In the genomic region with DNA sequence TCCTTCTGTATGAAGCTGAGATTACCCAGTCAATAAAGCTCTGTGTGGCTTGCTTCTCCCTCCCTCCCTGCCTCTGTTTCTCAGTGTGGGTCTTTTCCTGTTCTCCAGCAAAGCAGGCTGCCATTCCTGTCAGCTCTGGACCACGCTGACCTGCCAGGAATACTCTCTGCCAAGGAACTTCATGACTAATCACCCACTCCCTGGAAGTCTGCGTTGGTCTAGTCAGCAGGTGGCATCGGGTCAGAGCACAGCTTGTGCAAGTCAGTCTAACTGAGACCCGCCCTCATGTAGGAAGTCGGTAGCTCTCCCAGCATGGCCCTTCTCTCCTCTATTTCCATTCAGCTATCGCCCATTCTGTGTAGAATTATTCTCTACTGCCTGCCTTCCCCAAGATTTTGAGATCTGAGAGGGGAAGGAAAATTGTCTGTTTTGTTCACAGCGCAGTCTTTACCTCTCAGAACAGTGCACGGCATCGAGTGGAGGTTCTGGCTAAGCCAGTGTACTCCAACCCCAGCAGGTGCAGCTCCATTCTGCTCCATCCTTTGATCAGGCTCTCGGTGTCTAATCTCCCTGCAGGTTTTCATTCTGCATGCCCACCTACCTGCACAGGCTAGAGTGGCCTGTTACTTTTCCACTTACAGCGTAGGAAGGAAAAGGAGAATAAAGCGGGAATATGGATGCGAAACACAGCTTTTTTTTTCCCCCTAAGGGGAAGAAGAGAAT, we compare ENCODE assay signal across 10 mouse cellular contexts.
A peak's percentile ranks its signal among the peaks of the same experiment; 100 is the strongest.
DNase-seq lines count a peak whose midpoint lies in the region; ATAC-seq lines count a peak whose summit lies in the region.
"Had no signal": no experiment of that assay in that cellular context is flagged by ENCODE, and none has a peak within 500 bp of the region (broad histone marks: within the 10 kb centered on the region; RNA-seq: fewer than 3 reads in every experiment).

No protein-coding gene starts in this region.

- no peak overlapping the region for H3K9ac ChIP-seq in intestine, embryonic 16.5 days (ENCODE audit: low read depth, low read length)

- no peak overlapping the region for H3K4me3 ChIP-seq in heart, embryonic 10.5 days
- H3K4me3 ChIP-seq in limb, embryonic 10.5 days, result no peak overlapping the region
- no peak overlapping the region for H3K4me3 ChIP-seq in intestine, embryonic 16.5 days (ENCODE audit: low read length)
- H3K4me3 ChIP-seq: megakaryocyte, embryonic 14.5 days had no signal

- H3K9me3 ChIP-seq in heart, embryonic 10.5 days, result no peaks in the 10 kb centered on the region
- H3K9me3 ChIP-seq in limb, embryonic 10.5 days (replicated peaks), result no peaks in the 10 kb centered on the region
- H3K9me3 ChIP-seq in intestine, embryonic 16.5 days (ENCODE audit: control insufficient read depth, low read length), result no peaks in the 10 kb centered on the region

- no peaks in the 10 kb centered on the region for H3K27me3 ChIP-seq in heart, embryonic 10.5 days (ENCODE audit: insufficient read depth, poor library complexity, severe bottlenecking)
- peaks cover 54% of the 10 kb centered on the region; the same call in 1 of the 2 replicates for H3K27me3 ChIP-seq in limb, embryonic 10.5 days (ENCODE audit: low read depth, poor library complexity, severe bottlenecking)
- no peaks in the 10 kb centered on the region for H3K27me3 ChIP-seq in intestine, embryonic 16.5 days (replicated peaks; ENCODE audit: control insufficient read depth, insufficient read depth, low read length)
- H3K27me3 ChIP-seq: megakaryocyte, embryonic 14.5 days had no signal

- H3K36me3 ChIP-seq in heart, embryonic 10.5 days, result no peaks in the 10 kb centered on the region
- no peaks in the 10 kb centered on the region for H3K36me3 ChIP-seq in limb, embryonic 10.5 days
- H3K36me3 ChIP-seq in intestine, embryonic 16.5 days (ENCODE audit: control insufficient read depth, insufficient read depth, low read length), result no peaks in the 10 kb centered on the region

- H3K4me1 ChIP-seq in heart, embryonic 10.5 days, result peaks cover 52% of the 10 kb centered on the region
- H3K4me1 ChIP-seq in limb, embryonic 10.5 days, result no peaks in the 10 kb centered on the region
- no peaks in the 10 kb centered on the region for H3K4me1 ChIP-seq in intestine, embryonic 16.5 days (ENCODE audit: control insufficient read depth, insufficient read depth, low read length)

- 62% methylated on average over 13 of the region's 13 CpGs for WGBS in heart, embryonic 10.5 days
- 70% methylated on average over 13 of the region's 13 CpGs for WGBS in limb, embryonic 10.5 days
- WGBS in intestine, embryonic 16.5 days, result 66% methylated on average over 13 of the region's 13 CpGs

- H3K4me2 ChIP-seq in intestine, embryonic 16.5 days (ENCODE audit: low read depth, low read length), result no peak overlapping the region

- no peak for ATAC-seq in intestine, embryonic 16.5 days

- DNase-seq in heart, adult 9 months (ENCODE audit: low spot score in 2 of 2), result peak; percentile 62 to 76
- DNase-seq in heart, embryonic 10.5 days (ENCODE audit: low spot score), result no peak
- DNase-seq in NIH3T3 (ENCODE audit: low read depth), result peak; percentile 90
- peak; percentile 74 for DNase-seq in cerebellum, adult 9-11 months
- DNase-seq in kidney, postnatal 14 days, result peak; percentile 65
- no peak for DNase-seq in spleen, postnatal 4 days (ENCODE audit: low spot score in 2 of 2)
- no peak for DNase-seq in limb, embryonic 10.5 days (ENCODE audit: low spot score)
- DNase-seq: layer of hippocampus, adult 9-11 months had no signal

- no peak overlapping the region for H3K27ac ChIP-seq in heart, embryonic 10.5 days
- H3K27ac ChIP-seq in limb, embryonic 10.5 days, result no peak overlapping the region
- H3K27ac ChIP-seq in intestine, embryonic 16.5 days (ENCODE audit: low read length), result no peak overlapping the region

Comparison
In these comparisons a context has a peak if more than half of its experiments do, and no peak if none do; other contexts are left out.
1. DNase-seq: peak in heart, adult 9 months (2 of 2), NIH3T3 (single experiment), cerebellum, adult 9-11 months (single experiment) and kidney, postnatal 14 days (single experiment); none in heart, embryonic 10.5 days (single experiment), spleen, postnatal 4 days (0 of 2) and limb, embryonic 10.5 days (single experiment).